Mouse (Mus musculus): ENCODE data around the gene Obox5.
"Not testable (repeated sequence)": the region's sequence is repeated elsewhere in the genome, so short reads cannot be mapped to it uniquely, and the experiment has no call there.

Obox5 gene

DNA sequence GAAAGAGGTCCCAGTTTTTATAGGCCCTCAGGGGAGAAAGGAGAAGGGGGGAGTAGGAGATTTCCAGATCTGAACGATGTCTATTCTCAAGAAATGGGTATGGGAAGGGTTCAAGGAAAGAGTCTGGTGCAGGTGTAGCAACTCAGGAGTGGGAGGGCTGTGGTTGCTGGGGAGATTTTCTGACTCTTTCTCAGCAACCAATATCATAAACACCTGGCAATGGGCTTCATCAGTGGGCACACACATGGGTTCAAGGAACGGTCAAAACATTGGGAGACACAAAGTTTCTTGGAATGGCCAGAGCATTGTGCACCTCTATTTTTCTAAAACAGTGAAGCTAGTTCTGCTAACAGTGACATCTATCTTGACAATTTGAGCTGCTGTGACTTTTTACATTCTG is at the start of gene Obox5:
Obox5 (plus strand) TSS at position 301 of the 400 bp plus-strand sequence.
- not testable (repeated sequence) for DNase-seq (ENCODE audit: low spot score in 2 of 2)

- DNase-seq (ENCODE audit: low spot score in 2 of 2): not testable (repeated sequence)
These were observed 635 bp upstream of the Obox5 start for GRCm38 (mm10) chr7:15749296-15749695.

Data from right cerebral cortex, adult 2 months (tissue).